Mouse (Mus musculus): ENCODE results near the gene Bcor.

Gene Bcor

GRCm38 (mm10) chrX:12005181-12006030, 154.7 kb downstream of the Bcor start:
- DNase-seq (ENCODE audit: low spot score) = peak; percentile 46

GRCm38 (mm10) chrX:12004416-12004815, 155.7 kb downstream of the Bcor start:
- DNase-seq (ENCODE audit: low spot score) = no peak

- no peak for DNase-seq (ENCODE audit: low spot score)
Observed at GRCm38 (mm10) chrX:12003947-12004346, 156.2 kb downstream of the Bcor start.

- no peak for DNase-seq (ENCODE audit: low spot score)
Observed at GRCm38 (mm10) chrX:12003539-12003938, 156.6 kb downstream of the Bcor start.

- no peak for DNase-seq (ENCODE audit: low spot score)
Observed at GRCm38 (mm10) chrX:12003106-12003505, 157.0 kb downstream of the Bcor start.

- no peak for DNase-seq (ENCODE audit: low spot score)
Observed at GRCm38 (mm10) chrX:12002596-12002995, 157.6 kb downstream of the Bcor start.

GRCm38 (mm10) chrX:12001969-12002368, 158.2 kb downstream of the Bcor start:
- no peak for DNase-seq (ENCODE audit: low spot score)

GRCm38 (mm10) chrX:12001336-12001735, 158.8 kb downstream of the Bcor start:
- DNase-seq (ENCODE audit: low spot score) = no peak

- DNase-seq (ENCODE audit: low spot score) = no peak
Observed at GRCm38 (mm10) chrX:12000620-12001019, 159.5 kb downstream of the Bcor start.

GRCm38 (mm10) chrX:11999951-12000350, 160.2 kb downstream of the Bcor start:
- DNase-seq (ENCODE audit: low spot score) = no peak

GRCm38 (mm10) chrX:11998934-11999336, 161.2 kb downstream of the Bcor start:
- DNase-seq (ENCODE audit: low spot score) = peak; percentile 76

GRCm38 (mm10) chrX:11996891-11997290, 163.3 kb downstream of the Bcor start:
- DNase-seq (ENCODE audit: low spot score) = no peak

GRCm38 (mm10) chrX:11996489-11996888, 163.7 kb downstream of the Bcor start:
- DNase-seq (ENCODE audit: low spot score) = no peak

- DNase-seq (ENCODE audit: low spot score) = no peak
Observed at GRCm38 (mm10) chrX:11993641-11994419, 166.3 kb downstream of the Bcor start.

GRCm38 (mm10) chrX:11989471-11989870, 170.7 kb downstream of the Bcor start:
- no peak for DNase-seq (ENCODE audit: low spot score)

GRCm38 (mm10) chrX:11988191-11988896, 171.8 kb downstream of the Bcor start:
- DNase-seq (ENCODE audit: low spot score) = no peak

- no peak for DNase-seq (ENCODE audit: low spot score)
Observed at GRCm38 (mm10) chrX:11987602-11988001, 172.6 kb downstream of the Bcor start.

Measured in ovary, postnatal 36 days (tissue).